Mouse (Mus musculus) heart, postnatal 36 days (tissue): ENCODE data around the gene Zwint. TPM values are rescaled to one million over a fixed set of nuclear protein-coding genes. Genes with fewer than 3 reads are reported as not detected.
A peak's percentile ranks its signal among the peaks of the same experiment; 100 is the strongest.

Experiments
- DNase-seq, 2 experiments: peaks; one replicate each; pipeline ENCODE4 v3.0.0; 2021 to 2022
- intact Hi-C: fragments of 180-260 bp; cut with DNase I; formaldehyde crosslinking; loops from one replicate; pipeline ENCODE4 v1.15.1; 2025
- total RNA-seq, 2 experiments: library from RNA; stranded (reverse); gene quantifications; 2 replicates each; pipeline ENCODE4 v1.2.3; 2021

Gene Zwint
- total RNA-seq = 10 to 100 TPM; 38.9 to 49.3 TPM

DNA sequence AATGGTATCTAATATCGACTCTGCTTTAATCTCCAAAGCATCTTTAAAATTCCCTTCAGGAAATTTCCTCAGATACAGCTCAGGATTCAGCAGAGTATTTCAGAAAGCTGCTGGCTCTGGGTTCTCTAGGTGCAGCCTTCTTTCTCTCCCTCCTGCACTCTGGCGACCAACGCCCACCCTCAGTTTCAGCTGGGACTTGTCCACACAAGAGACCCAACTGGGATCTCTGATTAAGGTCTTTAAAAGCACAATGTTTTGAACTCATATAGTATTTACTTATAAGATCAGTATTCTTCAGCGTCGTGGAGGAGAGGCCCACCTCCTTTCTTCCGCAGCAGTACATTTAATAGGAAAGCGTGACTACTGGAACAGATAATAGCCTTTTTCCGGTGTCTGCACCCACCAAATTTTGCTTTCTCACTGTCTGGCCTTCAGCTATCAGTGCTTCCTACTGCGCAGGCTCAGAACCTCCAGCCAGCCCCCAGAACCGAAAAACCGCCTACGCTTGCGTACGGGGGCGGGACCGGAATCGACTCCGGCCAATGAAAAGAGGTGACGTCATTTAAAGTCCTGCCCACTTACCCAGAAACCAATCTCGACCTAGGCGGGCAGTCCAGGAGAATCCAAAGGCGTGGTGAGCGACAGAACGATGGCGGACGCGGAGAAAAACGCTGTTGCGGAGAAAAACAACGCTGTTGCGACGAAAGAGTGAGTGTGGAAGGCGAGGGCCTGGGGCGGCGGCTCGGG is at the start of gene Zwint:
TSS of gene Zwint (plus strand) at position 576 of the 747 bp plus-strand sequence.
- intact Hi-C loops = no loop called here
- peak; percentile 92 to 94 for DNase-seq

- no peak for DNase-seq
- intact Hi-C loops = no loop called here
Observed at GRCm38 (mm10) chr10:72613125-72613915, 41.3 kb upstream of the Zwint start.

- DNase-seq = no peak
- intact Hi-C loops = no loop called here
Observed at GRCm38 (mm10) chr10:72616153-72616552, 38.5 kb upstream of the Zwint start.

GRCm38 (mm10) chr10:72620527-72620926 is 34.1 kb upstream of the Zwint start:
- DNase-seq = no peak
- intact Hi-C loops = no loop called here

GRCm38 (mm10) chr10:72623561-72623960 is 31.1 kb upstream of the Zwint start:
- intact Hi-C loops = no loop called here
- no peak for DNase-seq

DNA sequence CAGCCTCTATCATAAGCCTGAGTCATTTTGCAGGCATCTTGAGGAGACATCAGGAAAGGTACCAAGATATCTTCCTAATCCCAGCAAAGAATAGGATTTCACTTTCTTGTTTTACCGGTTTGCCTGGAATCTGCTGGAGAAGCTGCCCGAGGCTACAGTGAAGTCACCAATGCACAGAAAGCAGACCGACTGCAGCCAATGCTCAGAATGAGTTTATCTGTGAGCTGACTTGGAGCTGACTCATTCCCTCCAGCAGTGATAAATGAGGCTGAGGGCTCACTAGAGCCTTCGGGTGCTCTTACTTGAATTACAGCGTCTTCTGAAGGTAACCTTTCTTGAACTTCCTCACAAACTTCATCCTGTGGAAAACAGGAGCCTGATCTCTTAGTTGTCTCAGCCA is 20.5 kb upstream of the Zwint start:
- intact Hi-C loops = no loop called here

GRCm38 (mm10) chr10:72650867-72651266 is 3.8 kb upstream of the Zwint start:
- no peak for DNase-seq
- intact Hi-C loops = no loop called here

More for the DNA sequence above, 20.5 kb upstream of the Zwint start:
- no peak for DNase-seq

DNA sequence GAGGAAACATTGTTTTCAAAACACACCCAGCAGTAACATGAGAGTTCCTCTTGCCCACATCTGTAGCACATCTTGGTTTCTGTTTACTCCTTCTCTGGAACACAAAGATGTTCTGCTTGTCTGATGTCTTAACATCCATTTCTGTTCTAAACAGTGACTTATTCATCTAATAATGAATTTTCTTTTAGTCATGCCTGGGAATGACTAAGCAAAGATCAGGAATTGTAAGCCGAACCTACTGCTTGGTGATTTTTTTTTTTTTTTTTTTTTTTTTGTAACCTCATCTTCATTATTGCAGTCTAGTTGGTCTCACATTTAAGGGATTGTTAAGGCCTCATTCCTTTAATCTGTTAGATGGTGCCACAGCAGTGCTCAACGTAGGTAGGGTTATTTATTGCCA is 848 bp upstream of the Zwint start:
- intact Hi-C loops = no loop called here

DNA sequence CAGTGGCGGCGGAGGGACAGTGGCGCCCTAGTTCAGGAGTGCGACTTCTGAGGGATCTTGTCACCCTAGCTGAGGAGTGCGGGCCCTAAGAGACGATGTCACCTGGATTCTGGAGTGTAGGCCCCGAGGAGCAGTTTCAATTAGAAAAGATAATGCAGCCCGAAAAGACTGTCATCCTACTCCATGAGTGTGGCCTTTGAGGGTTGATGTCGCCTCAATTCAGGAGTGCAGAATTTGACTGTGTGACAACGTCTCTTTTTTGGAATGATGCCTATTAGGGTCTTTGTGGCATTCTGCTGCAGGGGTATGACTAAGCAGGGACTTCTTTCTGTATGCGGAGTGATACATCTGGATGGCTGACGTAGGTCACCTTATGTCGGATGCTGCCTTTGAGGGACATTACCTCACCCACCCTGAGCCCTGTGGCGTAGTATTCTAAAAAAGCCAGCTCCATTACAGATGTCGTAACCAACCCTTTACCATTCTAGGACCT is 418 bp downstream of the Zwint start:
- intact Hi-C loops = no loop called here
- peak in 1 of 2 experiments; percentile 5 for DNase-seq

More for the DNA sequence above, 848 bp upstream of the Zwint start:
- DNase-seq = no peak

GRCm38 (mm10) chr10:72659198-72659597 is 4.6 kb downstream of the Zwint start:
- no peak for DNase-seq
- intact Hi-C loops = no loop called here

DNA sequence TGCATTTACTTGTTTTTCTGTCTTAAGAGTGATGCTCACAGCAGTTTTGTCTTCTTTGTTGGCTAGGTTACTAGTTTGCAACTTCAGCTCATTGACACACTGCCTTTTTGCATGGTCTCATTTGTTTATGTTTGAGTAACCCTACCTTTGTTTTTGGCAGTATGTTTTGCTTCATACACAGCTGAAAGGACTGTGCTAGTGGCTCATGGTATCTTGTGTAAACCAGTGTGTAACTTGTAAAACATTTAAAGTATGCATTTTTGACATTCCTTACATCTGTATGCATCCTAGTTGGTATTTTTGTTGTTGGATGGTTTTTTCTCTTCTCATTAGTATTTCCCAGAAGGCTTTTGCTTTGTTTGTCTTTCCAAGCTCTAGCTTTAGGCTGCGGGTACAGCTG is 5.7 kb downstream of the Zwint start:
- intact Hi-C loops = no loop called here
- no peak for DNase-seq

DNA sequence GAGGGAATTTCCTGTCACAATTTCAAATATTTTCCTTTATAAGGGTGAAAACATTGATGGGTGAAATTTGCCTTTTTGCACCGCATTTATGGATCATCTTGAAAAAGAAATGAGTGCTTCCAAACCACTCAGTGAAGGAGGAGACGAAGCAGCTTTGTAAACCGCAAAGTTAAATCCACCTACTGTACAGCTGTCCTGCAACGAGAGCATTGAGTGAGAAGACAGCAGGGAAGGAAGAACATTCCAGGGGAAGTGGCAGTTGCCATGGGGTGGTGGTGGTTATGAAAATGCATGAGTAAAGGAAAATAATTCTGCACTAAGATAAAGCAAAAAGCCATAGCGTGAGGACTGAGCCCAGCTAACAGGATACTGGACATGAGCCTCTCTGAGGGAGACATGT is 13.2 kb downstream of the Zwint start:
- intact Hi-C loops = no loop called here
- DNase-seq = no peak

DNA sequence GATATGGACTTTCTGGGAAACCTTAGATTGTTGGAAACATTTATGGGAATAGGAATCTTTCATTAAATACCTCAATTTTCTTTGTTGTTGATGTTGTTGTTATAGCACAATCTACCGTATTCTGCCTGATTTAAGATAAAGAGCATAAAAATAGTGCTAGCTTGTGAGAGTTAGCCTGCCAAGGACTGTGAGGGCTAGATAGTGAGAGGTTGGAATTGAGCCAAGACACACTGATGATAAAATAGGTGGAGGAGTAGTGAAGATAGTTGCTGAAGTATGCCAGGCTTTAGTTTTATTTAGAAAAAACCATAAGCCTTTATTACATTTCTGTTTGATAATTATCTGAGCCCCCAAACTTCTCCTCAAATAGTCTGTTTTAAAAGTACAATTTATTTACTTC is 14.4 kb downstream of the Zwint start:
- intact Hi-C loops = no loop called here
- no peak for DNase-seq

GRCm38 (mm10) chr10:72675971-72676370 is 21.3 kb downstream of the Zwint start:
- DNase-seq = no peak
- intact Hi-C loops = no loop called here

DNA sequence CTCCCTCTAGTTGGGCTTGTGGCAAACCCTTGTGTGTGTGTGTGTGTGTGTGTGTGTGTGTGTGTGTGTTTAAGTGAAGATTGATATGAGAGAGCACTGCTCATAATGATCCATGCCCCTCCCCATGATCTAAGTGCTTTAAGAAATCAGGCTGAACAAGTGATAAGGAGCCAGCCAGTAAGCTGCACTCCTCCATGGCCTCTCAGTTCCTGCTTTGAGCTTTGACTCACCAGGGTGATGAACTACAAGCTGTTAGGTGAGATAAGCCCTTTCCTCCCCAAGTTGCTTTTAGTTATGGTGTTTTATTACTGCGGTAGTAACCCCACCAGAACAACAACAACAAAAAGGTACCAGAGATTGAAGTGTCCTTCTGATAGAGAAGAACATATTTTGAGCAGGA is 21.9 kb downstream of the Zwint start:
- DNase-seq = no peak
- intact Hi-C loops = no loop called here

DNA sequence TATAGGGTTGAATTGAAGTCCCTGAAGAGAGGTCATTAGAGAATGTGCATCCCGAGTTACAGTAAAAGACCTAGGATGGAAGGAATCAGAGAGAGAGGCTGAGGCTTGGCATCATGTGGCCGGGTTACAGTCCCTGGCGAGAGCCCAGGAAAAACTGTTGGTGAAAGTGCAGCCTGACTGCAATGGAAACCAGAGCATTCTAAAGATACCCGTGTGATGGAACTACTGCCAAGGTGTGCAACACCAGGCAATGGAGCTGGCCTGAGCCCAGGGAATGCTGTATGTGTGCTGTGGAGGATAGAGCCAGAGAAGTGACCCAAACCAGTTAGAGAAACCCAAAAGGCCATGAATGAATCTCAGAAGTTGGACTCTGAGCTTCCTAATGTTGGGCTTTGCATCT is 24.4 kb downstream of the Zwint start:
- peak in 1 of 2 experiments; percentile 13 for DNase-seq
- intact Hi-C loops = no loop called here

DNA sequence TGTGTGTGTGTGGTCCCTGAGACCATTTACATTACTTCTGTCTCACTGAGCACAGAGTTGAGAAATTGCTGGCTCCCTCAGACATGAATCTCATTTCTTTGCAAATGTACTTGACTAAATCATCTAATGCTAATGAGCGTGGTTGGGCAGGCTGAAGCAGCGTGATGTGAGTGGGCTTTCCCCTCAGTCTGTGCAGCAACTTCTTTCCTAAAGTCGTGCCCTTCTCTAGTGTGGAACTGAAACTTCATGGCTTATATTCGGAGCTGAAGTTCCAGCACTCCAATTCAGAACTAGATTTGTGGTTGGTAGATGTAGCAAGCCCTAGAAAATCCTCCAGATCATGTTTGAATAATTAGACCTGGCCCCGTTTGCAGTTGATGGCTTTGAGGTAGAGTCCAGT is 46.4 kb downstream of the Zwint start:
- no peak for DNase-seq

DNA sequence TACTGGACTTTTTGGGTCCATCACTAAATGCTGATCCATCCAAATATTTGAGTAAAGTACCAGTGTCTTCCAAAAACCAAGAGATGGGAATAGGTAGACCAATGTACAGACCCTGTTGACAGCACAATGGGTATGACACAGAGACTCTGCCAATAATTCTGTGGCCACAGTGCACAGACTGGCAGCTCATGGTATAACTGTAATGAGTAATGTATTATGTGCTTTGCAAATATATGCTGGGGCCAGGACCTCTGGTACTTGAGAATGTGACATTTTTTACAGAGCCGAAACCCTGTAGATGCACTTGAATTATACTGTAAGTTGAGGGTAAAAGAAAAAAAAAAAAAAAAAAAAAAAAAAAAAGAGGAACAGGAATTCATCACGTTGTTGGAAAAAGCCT is 59.1 kb downstream of the Zwint start:
- no peak for DNase-seq
- intact Hi-C loops = no loop called here

More for the DNA sequence above, 46.4 kb downstream of the Zwint start:
- intact Hi-C loops = no loop called here
